Mouse (Mus musculus) CD8-positive naive resting alpha-beta T cell, adult 2 months (primary cell): ENCODE data around the gene Pxdn.

Experiments used
- DNase-seq, 2 experiments: peaks; one replicate each; pipeline ENCODE4 v3.0.0; 2022; ENCODE audit warnings: low read depth in 2 of 2, low spot score in 2 of 2

Pxdn gene

GRCm38 (mm10) chr12:29952102-29952501 is 14.7 kb downstream of the Pxdn start:
- DNase-seq = no peak

- no peak for DNase-seq
These were observed 16.6 kb downstream of the Pxdn start for GRCm38 (mm10) chr12:29953999-29954398.

DNA sequence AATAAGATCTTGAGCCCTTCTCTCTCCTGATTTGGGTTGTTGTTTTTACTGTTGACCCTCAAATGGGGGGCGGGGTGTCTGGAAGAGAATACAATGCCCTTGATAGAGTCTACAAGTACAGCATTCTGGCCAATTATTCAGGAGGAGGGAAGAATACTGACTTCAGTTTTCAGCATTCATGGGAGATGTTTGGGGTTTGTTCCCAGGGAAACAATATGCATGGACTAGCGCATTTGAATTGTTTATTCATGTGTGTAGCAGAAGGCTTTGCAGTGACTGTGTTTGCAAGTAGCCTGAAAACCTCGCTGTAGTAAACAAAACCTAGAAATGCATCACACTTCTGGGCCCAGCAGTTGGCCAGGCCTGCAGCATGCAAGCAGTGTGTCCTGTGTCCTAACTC is 17.1 kb downstream of the Pxdn start:
- no peak for DNase-seq

DNA sequence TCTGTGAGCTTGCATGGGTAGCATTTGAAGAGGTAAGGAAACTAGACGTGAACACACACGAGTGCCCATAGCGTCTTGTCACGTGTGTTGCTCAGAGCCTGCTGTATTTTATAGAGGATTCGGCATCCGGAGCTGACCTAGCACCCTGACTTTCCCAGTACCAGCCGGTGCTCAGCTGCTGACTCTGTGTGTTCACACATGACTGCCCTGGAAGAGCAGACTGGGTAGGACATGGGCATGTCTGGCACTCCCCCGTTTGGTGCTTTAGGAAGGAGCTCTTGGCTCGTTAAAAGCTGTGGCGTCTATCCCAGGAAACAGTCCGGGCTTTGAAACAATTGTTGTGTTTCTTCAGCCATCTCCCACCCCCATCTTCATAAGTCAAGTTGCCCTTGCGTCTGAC is 19.6 kb downstream of the Pxdn start:
- DNase-seq = no peak

GRCm38 (mm10) chr12:29958637-29959036 is 21.2 kb downstream of the Pxdn start:
- no peak for DNase-seq

DNA sequence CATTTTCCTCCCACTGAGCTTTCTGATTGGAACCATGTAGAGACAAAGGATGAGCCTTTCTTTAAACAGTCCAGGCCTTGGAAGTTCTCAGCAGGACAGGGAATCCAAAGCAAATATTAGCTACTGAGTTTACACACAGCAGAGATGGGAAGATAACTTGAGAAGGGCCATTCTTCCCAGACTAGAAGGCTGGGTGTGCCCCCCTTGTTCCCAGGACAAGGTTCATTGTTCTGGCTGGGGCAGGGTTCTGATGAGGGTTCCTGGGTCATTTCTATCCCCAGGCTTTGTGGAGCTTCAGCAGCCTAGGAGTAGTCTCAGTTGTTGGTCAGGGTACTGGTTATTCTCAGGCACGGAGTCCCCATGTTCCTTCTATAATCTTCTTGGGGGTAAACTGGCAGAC is 23.6 kb downstream of the Pxdn start:
- DNase-seq = no peak

- DNase-seq = no peak
These were observed 27.6 kb downstream of the Pxdn start for GRCm38 (mm10) chr12:29965016-29965415.

GRCm38 (mm10) chr12:29971795-29972464 is 34.5 kb downstream of the Pxdn start:
- DNase-seq = no peak

DNA sequence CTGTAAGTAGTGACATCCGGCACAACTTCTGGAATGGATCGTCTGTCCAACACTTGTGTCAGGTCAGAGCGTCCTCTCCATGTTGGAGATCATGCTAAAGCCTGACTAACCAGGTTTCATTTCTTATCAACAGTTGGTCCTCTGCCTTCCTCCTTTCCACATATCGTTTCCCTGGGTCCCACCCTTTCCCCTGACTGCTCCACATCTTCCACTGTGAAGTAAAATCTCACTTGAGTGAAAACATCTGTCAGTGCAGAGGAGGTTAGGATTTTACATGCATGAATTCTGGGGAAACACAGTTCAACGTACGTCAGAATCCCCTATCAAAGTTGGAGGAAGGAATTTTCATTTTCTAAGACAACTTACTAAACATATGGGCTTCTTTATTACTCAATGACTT is 35.1 kb downstream of the Pxdn start:
- DNase-seq = no peak

DNA sequence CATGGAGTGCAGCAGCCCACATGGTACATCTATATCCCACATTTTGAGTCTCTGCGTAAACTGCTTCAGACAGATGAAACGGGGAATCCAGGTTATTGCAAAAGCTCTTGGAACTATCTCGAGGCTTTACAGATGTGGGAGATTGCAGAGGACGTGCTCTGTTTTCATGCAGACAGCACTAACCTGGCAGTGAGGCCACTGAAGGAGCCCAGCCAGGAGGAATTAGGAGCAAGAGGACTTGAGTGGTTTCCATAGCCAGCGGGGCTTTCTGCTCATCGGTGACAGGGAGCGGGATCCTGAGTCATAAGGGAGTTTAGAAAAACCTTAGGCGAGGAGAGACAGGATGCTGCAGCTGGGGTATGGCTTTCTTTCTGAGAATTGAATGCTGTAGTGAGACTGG is 42.7 kb downstream of the Pxdn start:
- no peak for DNase-seq

- DNase-seq = no peak
These were observed 44.4 kb downstream of the Pxdn start for GRCm38 (mm10) chr12:29981722-29982293.

DNA sequence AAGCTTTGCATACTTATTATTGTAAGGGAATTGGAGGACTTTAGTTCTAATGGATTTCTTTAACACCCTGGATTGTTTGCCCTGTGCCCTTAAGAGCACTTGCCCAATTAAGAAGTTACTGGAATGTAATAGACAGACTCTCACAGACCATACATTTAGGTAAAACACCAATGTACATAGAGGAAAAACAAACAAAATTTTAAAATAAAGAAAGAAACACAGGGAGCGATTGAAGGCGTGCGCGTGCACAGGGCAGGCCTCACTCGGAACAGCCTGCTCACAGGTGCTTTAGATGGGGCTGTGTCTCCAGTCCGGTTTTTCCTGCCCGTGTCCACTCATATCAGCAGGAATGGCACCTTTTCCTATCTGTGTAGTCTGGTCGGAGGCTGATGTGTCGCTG is 45.8 kb downstream of the Pxdn start:
- DNase-seq = no peak

DNA sequence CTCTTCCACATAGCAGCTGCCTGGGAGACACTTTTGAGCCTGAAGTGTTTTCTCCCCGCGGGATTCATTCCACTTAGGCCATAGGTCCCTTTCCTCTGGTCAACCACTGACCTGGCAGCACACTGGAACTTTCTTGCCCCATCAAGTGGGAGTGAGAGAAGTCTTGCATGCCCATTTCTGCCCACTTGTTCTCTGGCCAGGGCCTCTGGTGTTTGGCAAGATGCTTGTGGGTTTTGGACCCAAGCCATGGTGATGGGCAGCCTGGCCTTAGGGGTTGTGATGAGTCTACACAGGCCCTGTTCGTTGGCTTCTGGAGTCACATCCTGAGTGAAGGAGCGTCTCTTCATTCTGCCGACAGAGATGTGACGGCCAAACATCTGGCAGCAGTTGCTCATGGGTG is 47.7 kb downstream of the Pxdn start:
- no peak for DNase-seq

GRCm38 (mm10) chr12:29986241-29986640 is 48.8 kb downstream of the Pxdn start:
- no peak for DNase-seq

DNA sequence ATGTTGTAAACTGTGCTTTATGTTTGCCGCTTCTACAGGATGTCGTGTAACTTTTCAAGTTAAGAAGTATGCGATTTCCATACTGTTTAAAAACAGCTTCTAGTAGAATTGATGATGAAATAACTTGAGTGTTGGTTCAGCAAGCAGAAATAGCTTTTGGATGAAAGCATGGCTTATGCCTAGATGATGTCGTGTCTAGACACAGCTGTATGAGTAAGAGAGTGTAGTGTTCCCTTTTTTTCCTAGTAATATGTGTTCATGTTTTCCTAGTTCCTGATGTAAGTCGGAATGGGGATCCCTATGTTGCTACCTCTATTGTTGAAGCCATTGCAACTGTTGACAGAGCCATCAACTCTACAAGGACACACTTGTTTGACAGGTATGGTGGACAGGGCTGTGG is 61.5 kb downstream of the Pxdn start:
- no peak for DNase-seq

- DNase-seq = no peak
These were observed 64.5 kb downstream of the Pxdn start for GRCm38 (mm10) chr12:30001951-30002350.

- no peak for DNase-seq
These were observed 66.4 kb downstream of the Pxdn start for GRCm38 (mm10) chr12:30003680-30004364.

GRCm38 (mm10) chr12:30004365-30004723 is 66.9 kb downstream of the Pxdn start:
- DNase-seq = no peak

DNA sequence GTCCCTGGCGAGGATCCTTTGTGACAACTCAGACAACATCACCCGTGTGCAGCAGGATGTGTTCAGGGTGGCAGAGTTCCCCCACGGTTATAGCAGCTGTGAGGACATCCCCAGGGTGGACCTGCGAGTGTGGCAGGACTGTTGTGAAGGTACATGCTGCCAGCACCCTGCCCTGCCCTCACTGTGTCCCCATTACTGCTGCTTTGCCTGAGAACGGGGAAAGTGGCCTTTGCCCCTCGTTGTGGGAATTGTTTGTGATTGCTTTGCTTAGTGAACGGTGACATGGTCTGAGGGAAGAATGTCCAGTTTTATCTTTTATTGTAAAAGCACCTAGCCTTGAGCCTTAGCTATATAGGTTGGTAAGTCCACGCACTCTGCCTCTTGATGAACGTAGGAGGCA is 69.2 kb downstream of the Pxdn start:
- no peak for DNase-seq

GRCm38 (mm10) chr12:30008741-30009140 is 71.3 kb downstream of the Pxdn start:
- DNase-seq = no peak

DNA sequence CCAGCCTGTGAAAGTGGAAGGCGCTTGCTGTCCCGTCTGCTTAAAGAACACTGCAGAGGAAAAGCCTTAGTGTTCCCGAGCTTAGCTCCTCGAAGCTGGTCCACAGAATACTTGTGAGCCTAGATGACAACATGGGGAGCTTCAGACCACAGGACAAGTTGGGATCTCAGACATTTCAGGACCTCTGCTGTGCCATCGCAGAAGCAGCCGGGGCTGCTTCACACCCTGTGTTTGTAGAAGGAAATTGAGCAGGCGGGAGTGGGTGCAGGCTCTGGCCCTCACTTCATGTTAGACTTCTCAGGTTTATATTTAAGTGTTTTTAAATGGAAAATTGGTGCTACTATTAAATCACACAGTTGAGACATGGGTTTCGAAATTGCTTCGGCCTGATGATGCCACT is 78.1 kb downstream of the Pxdn start:
- DNase-seq = no peak

DNA sequence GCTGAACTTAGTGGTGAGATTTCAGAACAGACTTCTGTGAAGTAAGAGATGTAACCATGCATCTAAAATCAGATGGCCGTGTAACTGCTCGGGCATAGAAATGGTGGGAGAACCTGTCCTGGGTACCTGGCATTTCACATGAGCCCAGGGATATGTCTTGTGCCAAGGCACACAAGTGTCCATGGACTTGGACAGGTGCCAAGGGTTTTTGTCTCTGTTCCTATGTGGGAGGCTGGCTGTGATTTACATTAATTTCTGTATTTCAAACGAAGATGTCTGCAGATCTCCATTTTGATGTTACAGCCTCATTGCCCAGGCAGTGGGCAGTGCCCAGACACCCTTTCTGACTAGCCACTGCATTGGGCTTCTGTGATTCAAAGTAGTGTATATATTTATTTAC is 79.7 kb downstream of the Pxdn start:
- no peak for DNase-seq

- DNase-seq = no peak
These were observed 83.0 kb downstream of the Pxdn start for GRCm38 (mm10) chr12:30020447-30020846.
